Mouse (Mus musculus) lung, embryonic 14.5 days (tissue): ENCODE data around the gene Otp. TPM values are rescaled to one million over a fixed set of nuclear protein-coding genes. Genes with fewer than 3 reads are reported as not detected.

Experiments used
- ATAC-seq: fragments of 200-750 bp; cut with Nextera tagmentation; 2 replicates; pipeline ENCODE4 v1.8.0; 2017; ENCODE audit warnings: mild to moderate bottlenecking, moderate TSS enrichment, moderate library complexity; ENCODE audit not compliant: insufficient read depth
- DNase-seq: peaks from one replicate; pipeline ENCODE4 v3.0.0-alpha.2; 2015
- H3K27ac ChIP-seq: fragments of 300-500 bp; sonication (generic); 2 replicates; pipeline ENCODE4 v1.5.1; 2014; ENCODE audit warnings: low read depth, mild to moderate bottlenecking, moderate library complexity
- H3K27me3 ChIP-seq: fragments of 300-500 bp; sonication (generic); 2 replicates; pipeline ENCODE4 v1.6.1; 2014; ENCODE audit warnings: low read length, control low read depth; ENCODE audit not compliant: insufficient read depth
- H3K36me3 ChIP-seq: fragments of 300-500 bp; sonication (generic); 2 replicates; pipeline ENCODE4 v1.6.1; 2014; ENCODE audit warnings: control low read depth; ENCODE audit not compliant: insufficient read depth
- H3K4me1 ChIP-seq: fragments of 300-500 bp; sonication (generic); 2 replicates; pipeline ENCODE4 v1.6.1; 2014; ENCODE audit warnings: antibody characterized with exemption, control low read depth; ENCODE audit not compliant: insufficient read depth
- H3K4me2 ChIP-seq: fragments of 300-500 bp; sonication (generic); 2 replicates; pipeline ENCODE4 v1.6.1; 2014; ENCODE audit warnings: mild to moderate bottlenecking
- H3K4me3 ChIP-seq: fragments of 300-500 bp; sonication (generic); 2 replicates; pipeline ENCODE4 v1.5.1; 2014; ENCODE audit warnings: low read depth, low read length
- H3K9ac ChIP-seq: fragments of 300-500 bp; sonication (generic); 2 replicates; pipeline ENCODE4 v1.6.1; 2014
- H3K9me3 ChIP-seq: fragments of 300-500 bp; sonication (generic); 2 replicates; pipeline ENCODE4 v1.6.1; 2016; ENCODE audit warnings: low read depth, low read length, control low read depth
- CTCF ChIP-seq: IDR thresholded peaks from 2 replicates; pipeline ENCODE4 v1.5.1; 2016; ENCODE audit warnings: antibody characterized with exemption, low read depth
- WGBS: fragments of 180-500 bp; shearing (Covaris S2); extraction: QIAGEN DNeasy Blood & Tissue Kit; methylation state at CpG from one replicate; pipeline ENCODE4 v1.1.7; 2014; 5-methylcytosine and 5-hydroxymethylcytosine counted together
- polyA plus RNA-seq: library from polyadenylated mRNA; unstranded; fragments of >200 nt; fragmentation: Nextera tagmentation; extraction: Ambion mirVana; gene quantifications from 2 replicates; pipeline ENCODE4 v1.2.1, GENCODE M21; 2014

The Otp gene
- polyA plus RNA-seq, 1 experiment from 2014 or later = not detected

DNA sequence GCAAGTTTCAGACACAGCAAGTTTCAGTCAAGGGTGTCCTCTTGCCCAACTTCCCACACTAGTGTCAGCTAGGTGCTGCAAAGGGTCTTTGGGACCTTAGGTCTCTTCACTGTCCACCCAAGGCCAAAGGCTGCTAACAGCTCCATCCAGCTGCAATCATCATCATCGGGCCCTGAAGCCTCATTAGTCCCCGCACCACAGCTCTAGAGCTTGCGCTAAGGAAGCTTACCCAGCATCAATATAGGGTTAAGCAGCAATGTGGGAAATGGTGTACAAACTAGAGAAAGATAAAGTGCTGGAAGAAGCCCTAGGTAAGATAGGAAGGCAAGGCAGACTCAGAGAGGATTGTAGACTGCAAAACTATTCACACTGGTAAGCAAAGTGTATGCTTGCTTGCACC is 5.8 kb downstream of the Otp start:
- no peak for DNase-seq
- TF ChIP-seq CTCF = no peak

DNA sequence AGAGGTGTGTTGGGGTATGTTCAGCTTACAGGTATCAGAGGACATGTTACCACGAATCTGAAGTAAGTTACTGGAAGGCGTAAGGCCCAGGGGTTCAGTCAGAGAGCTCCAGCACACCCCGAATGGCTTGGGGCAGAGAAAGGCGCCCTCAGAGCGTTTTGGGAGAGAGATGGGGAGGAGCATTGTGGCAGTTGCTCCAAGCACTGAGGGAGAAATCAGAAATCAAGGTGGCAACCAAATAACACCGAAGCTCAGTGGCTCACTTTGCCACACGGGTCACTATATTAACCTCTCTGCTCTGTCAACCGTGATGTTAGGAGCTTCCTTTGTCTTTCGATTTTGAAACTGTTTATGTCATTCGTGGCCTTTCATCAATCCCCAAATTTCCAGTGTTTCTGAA is 6.8 kb downstream of the Otp start:
- H3K27ac ChIP-seq = no peak overlapping the region
- H3K4me1 ChIP-seq = 0 out of 2 replicates have a peak, but pooled peaks cover 3% of the 10 kb centered on the region
- ATAC-seq = no peak
- TF ChIP-seq CTCF = no peak
- no peak overlapping the region for H3K4me3 ChIP-seq
- no peak overlapping the region for H3K9ac ChIP-seq
- DNase-seq = no peak
- H3K27me3 ChIP-seq = peaks cover 89% of the 10 kb centered on the region
- H3K9me3 ChIP-seq = no peaks in the 10 kb centered on the region
- 3% methylated on average over 10 of the region's 10 CpGs for WGBS
- no peak overlapping the region for H3K4me2 ChIP-seq
- no peaks in the 10 kb centered on the region for H3K36me3 ChIP-seq

More for the DNA sequence above, 5.8 kb downstream of the Otp start:
- Histone ChIP-seq H3K36me3 (no peaks in the 10 kb centered on the region), H3K9ac (no peak overlapping the region), H3K9me3 (no peaks in the 10 kb centered on the region), H3K4me1 (0 out of 2 replicates have a peak, but pooled peaks cover 3% of the 10 kb centered on the region), H3K27ac (no peak overlapping the region), H3K4me2 (no peak overlapping the region), H3K4me3 (no peak overlapping the region), H3K27me3 (peaks cover 90% of the 10 kb centered on the region)
- WGBS = 4% methylated on average over 3 of the region's 3 CpGs
- no peak for ATAC-seq

DNA sequence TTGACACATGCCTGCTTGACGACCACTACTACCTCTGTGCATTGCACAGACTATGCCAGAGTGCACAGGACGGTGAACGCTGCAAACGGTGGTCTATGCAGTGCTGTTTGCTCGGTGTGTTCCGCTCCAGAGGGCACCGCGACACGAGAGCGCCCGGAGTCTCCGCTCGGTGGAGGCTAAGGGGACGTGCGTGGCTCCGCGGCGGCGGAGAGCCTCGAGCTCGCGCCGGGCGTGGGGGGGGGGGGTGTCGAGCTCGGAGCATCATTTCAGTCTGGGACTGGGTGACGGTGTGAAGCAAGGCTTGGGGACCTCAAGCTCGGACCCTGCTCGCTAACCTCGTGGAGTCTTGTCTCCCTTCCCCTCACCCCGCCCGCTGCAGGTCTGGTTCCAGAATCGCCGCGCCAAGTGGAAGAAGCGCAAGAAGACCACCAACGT is 7.3 kb downstream of the Otp start:
- Histone ChIP-seq H3K4me3 (peak overlapping the region; percentile 41), H3K9ac (no peak overlapping the region), H3K36me3 (no peaks in the 10 kb centered on the region), H3K4me1 (0 out of 2 replicates have a peak, but pooled peaks cover 3% of the 10 kb centered on the region), H3K9me3 (no peaks in the 10 kb centered on the region), H3K27me3 (peaks cover 89% of the 10 kb centered on the region), H3K4me2 (peak overlapping the region; percentile 77), H3K27ac (no peak overlapping the region)
- DNase-seq = no peak
- no peak for TF ChIP-seq CTCF
- ATAC-seq = peak; percentile 53
- WGBS = 1% methylated on average over 37 of the region's 37 CpGs

DNA sequence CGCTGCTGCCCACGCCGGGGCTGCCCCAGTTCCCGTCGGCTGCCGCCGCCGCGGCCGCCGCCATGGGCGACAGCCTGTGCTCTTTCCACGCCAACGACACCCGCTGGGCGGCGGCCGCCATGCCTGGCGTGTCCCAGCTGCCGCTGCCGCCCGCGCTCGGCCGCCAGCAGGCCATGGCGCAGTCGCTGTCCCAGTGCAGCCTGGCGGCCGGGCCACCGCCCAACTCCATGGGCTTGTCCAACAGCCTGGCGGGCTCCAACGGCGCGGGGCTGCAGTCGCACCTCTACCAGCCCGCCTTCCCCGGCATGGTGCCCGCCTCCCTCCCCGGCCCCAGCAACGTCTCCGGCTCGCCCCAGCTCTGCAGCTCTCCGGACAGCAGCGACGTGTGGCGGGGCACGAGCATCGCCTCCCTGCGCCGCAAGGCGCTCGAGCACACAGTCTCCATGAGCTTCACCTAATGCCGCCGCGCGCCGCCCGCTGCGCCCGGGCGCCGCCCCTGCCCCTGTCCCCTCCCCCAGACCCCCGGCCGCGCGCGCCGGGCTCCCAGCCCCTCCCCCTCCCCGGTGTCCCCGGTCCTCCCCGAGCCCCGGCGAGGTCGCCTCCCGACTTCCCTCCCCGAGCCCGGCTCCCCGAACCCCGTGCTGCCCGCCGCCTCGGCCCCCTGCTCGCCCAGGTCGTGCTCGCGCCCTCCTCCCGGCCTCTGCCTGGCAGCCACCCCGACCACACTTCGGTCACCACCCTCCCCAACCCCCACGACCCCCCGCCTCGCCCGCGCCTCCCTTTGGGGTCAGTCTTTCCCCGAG is 8.0 kb downstream of the Otp start:
- no peak for TF ChIP-seq CTCF
- 1% methylated on average over 90 of the region's 95 CpGs for WGBS
- Histone ChIP-seq H3K4me2 (peak overlapping the region; percentile 77), H3K4me3 (peak overlapping the region; percentile 41), H3K4me1 (0 out of 2 replicates have a peak, but pooled peaks cover 3% of the 10 kb centered on the region), H3K36me3 (no peaks in the 10 kb centered on the region), H3K27ac (no peak overlapping the region), H3K9ac (no peak overlapping the region), H3K9me3 (no peaks in the 10 kb centered on the region), H3K27me3 (peaks cover 89% of the 10 kb centered on the region)
- DNase-seq (peak; percentile 69), ATAC-seq (peak; percentile 78)

DNA sequence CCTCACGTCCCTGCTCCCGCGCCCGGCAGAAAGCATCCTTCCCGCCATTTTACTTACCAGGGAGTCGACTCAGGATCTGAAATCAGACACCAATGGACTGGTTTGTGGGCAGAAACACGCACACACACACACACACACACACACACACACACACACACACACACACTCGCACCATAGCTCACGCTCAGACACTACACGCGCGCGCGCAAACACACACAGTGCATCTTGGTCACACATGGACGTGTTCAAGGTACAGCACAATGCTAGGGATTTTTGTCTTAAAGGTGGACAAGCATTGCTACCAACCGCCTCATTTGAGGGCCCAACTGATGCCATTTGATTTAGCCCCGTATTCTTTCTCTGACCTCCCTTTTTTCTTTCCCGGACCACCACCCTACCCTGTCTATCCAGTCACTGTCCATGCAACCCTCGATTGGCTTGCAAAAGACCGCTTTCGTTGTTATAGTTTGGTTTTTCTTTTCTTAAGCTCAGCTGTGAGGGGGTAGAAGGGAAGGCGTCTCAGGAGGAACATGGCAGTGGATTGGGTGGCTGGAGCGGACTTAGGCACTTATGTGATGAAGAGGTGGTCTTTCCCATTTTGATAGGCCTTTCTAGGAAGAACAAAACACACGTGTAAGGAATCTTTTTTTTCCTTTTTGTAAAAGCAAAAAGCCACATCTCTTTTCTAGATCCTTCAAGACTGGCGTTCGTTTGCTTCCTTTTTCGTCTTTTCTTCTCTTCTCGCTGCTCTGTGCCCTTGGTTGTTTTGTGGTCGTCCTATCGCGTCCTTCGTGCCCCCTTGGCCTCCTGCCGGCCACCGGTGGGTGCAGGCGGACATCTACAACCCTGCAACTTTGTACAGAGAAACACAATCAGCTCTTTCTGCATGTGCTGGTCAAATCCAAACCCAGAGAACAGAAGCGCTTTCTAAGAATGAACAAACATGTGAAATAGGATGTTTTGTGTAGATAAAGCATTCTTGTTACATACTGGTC is 8.9 kb downstream of the Otp start:
- Histone ChIP-seq H3K9ac (no peak overlapping the region), H3K4me2 (peak overlapping the region; percentile 77), H3K27me3 (peaks cover 92% of the 10 kb centered on the region), H3K9me3 (no peaks in the 10 kb centered on the region), H3K27ac (no peak overlapping the region), H3K4me3 (peak overlapping the region; percentile 41), H3K4me1 (0 out of 2 replicates have a peak, but pooled peaks cover 3% of the 10 kb centered on the region), H3K36me3 (no peaks in the 10 kb centered on the region)
- ATAC-seq = peak; percentile 16; the same call in 1 of the 2 replicates
- TF ChIP-seq CTCF = no peak
- WGBS = 2% methylated on average over 36 of the region's 36 CpGs
- DNase-seq = peak; percentile 35

DNA sequence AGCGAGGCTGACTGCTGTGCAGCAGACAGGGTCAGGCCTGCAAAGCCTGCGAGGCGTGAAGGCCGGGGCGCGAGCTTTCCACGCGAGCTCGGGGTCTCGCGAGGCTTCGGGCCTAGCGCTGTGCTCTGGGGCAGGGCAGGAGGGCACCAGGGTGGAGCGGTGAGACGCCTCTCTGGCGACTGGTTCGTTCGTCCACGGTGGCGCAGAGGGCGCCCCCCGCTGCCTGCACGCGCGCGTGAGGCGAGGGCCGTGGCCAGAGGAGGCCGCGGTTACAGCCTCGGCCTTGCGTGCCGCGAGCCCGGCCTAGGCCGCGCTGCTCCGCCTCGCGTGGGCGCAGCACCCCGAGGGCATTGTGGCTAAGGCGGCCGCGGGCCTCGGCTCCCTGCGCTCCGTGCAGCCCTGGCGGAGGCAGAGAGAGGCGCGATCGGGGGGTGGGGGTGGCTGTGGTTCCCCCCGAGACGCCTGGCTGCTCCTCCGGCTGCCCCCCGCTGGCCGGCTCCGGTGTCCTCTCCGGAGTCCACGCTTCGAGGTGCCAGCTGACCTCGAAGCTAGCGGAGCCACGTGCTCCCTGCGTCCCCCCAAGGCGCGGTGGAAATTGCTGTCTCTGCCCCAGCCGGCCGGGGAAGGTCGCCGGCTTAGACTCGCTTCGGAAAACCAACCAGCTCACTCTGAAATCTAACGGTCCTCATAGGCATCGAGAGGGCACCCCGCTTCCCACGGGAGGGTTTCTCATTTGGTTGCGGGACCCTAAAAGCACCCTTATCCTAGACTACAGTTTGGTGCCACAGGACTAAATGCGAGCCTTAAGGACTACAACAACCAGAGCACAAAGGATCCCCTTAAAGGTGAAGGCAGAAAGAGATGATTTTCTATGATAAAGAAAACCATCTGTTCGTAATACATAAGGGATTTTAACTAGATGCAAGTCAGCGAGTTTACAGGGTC is 10.2 kb downstream of the Otp start:
- peaks cover 92% of the 10 kb centered on the region for H3K27me3 ChIP-seq
- TF ChIP-seq CTCF = no peak
- no peak for ATAC-seq
- no peaks in the 10 kb centered on the region for H3K36me3 ChIP-seq
- no peak overlapping the region for H3K27ac ChIP-seq
- 0 out of 2 replicates have a peak, but pooled peaks cover 3% of the 10 kb centered on the region for H3K4me1 ChIP-seq
- no peaks in the 10 kb centered on the region for H3K9me3 ChIP-seq
- H3K4me3 ChIP-seq = peak overlapping the region; percentile 24
- no peak for DNase-seq
- no peak overlapping the region for H3K9ac ChIP-seq
- peak overlapping the region; percentile 46; the same call in 1 of the 2 replicates for H3K4me2 ChIP-seq
- WGBS = 2% methylated on average over 66 of the region's 81 CpGs
